Mouse (Mus musculus) lung, embryonic 14.5 days (tissue): ENCODE measurements around the gene Pex5. TPM values are rescaled to one million over a fixed set of nuclear protein-coding genes. Genes with fewer than 3 reads are reported as not detected.

Experiments
- ATAC-seq: fragments of 200-750 bp; cut with Nextera tagmentation; 2 replicates; pipeline ENCODE4 v1.8.0; 2017; ENCODE audit warnings: mild to moderate bottlenecking, moderate TSS enrichment, moderate library complexity; ENCODE audit not compliant: insufficient read depth
- DNase-seq: peaks from one replicate; pipeline ENCODE4 v3.0.0-alpha.2; 2015
- H3K27ac ChIP-seq: fragments of 300-500 bp; sonication (generic); 2 replicates; pipeline ENCODE4 v1.5.1; 2014; ENCODE audit warnings: low read depth, mild to moderate bottlenecking, moderate library complexity
- H3K27me3 ChIP-seq: fragments of 300-500 bp; sonication (generic); 2 replicates; pipeline ENCODE4 v1.6.1; 2014; ENCODE audit warnings: low read length, control low read depth; ENCODE audit not compliant: insufficient read depth
- H3K36me3 ChIP-seq: fragments of 300-500 bp; sonication (generic); 2 replicates; pipeline ENCODE4 v1.6.1; 2014; ENCODE audit warnings: control low read depth; ENCODE audit not compliant: insufficient read depth
- H3K4me1 ChIP-seq: fragments of 300-500 bp; sonication (generic); 2 replicates; pipeline ENCODE4 v1.6.1; 2014; ENCODE audit warnings: antibody characterized with exemption, control low read depth; ENCODE audit not compliant: insufficient read depth
- H3K4me2 ChIP-seq: fragments of 300-500 bp; sonication (generic); 2 replicates; pipeline ENCODE4 v1.6.1; 2014; ENCODE audit warnings: mild to moderate bottlenecking
- H3K4me3 ChIP-seq: fragments of 300-500 bp; sonication (generic); 2 replicates; pipeline ENCODE4 v1.5.1; 2014; ENCODE audit warnings: low read depth, low read length
- H3K9ac ChIP-seq: fragments of 300-500 bp; sonication (generic); 2 replicates; pipeline ENCODE4 v1.6.1; 2014
- H3K9me3 ChIP-seq: fragments of 300-500 bp; sonication (generic); 2 replicates; pipeline ENCODE4 v1.6.1; 2016; ENCODE audit warnings: low read depth, low read length, control low read depth
- CTCF ChIP-seq: IDR thresholded peaks from 2 replicates; pipeline ENCODE4 v1.5.1; 2016; ENCODE audit warnings: antibody characterized with exemption, low read depth
- WGBS: fragments of 180-500 bp; shearing (Covaris S2); extraction: QIAGEN DNeasy Blood & Tissue Kit; methylation state at CpG from one replicate; pipeline ENCODE4 v1.1.7; 2014; 5-methylcytosine and 5-hydroxymethylcytosine counted together
- polyA plus RNA-seq: library from polyadenylated mRNA; unstranded; fragments of >200 nt; fragmentation: Nextera tagmentation; extraction: Ambion mirVana; gene quantifications from 2 replicates; pipeline ENCODE4 v1.2.1, GENCODE M21; 2014

Gene Pex5
- polyA plus RNA-seq, 1 experiment from 2014 or later = 31.3 TPM

- no peaks in the 10 kb centered on the region for H3K27me3 ChIP-seq
- H3K9me3 ChIP-seq = no peaks in the 10 kb centered on the region
- no peaks in the 10 kb centered on the region for H3K4me1 ChIP-seq
- ATAC-seq (no peak), DNase-seq (no peak)
- no peak for TF ChIP-seq CTCF
- H3K36me3 ChIP-seq = no peaks in the 10 kb centered on the region
- H3K4me3 ChIP-seq = no peak overlapping the region
- no peak overlapping the region for H3K27ac ChIP-seq
- H3K4me2 ChIP-seq = no peak overlapping the region
- WGBS = 75% methylated on average over 7 of the region's 7 CpGs
- H3K9ac ChIP-seq = no peak overlapping the region
Observed at GRCm38 (mm10) chr6:124436245-124436644, 21.4 kb upstream of the Pex5 start.

GRCm38 (mm10) chr6:124435173-124435572 lies 20.3 kb upstream of the Pex5 start:
- DNase-seq (no peak), ATAC-seq (no peak)
- whole genome bisulfite sequencing = 50% methylated on average over 5 of the region's 5 CpGs
- Histone ChIP-seq H3K27me3 (no peaks in the 10 kb centered on the region), H3K9ac (no peak overlapping the region), H3K4me1 (no peaks in the 10 kb centered on the region), H3K9me3 (no peaks in the 10 kb centered on the region), H3K4me2 (no peak overlapping the region), H3K4me3 (no peak overlapping the region), H3K36me3 (no peaks in the 10 kb centered on the region), H3K27ac (no peak overlapping the region)
- TF ChIP-seq CTCF = no peak

GRCm38 (mm10) chr6:124433688-124434324 lies 18.9 kb upstream of the Pex5 start:
- Histone ChIP-seq H3K4me1 (no peaks in the 10 kb centered on the region), H3K9me3 (no peaks in the 10 kb centered on the region), H3K9ac (no peak overlapping the region), H3K27ac (no peak overlapping the region), H3K4me2 (no peak overlapping the region), H3K4me3 (no peak overlapping the region), H3K36me3 (no peaks in the 10 kb centered on the region), H3K27me3 (no peaks in the 10 kb centered on the region)
- DNase-seq = no peak
- 89% methylated on average over 8 of the region's 8 CpGs for WGBS
- no peak for ATAC-seq
- TF ChIP-seq CTCF = no peak

GRCm38 (mm10) chr6:124430784-124431495 lies 16.1 kb upstream of the Pex5 start:
- Histone ChIP-seq H3K4me3 (no peak overlapping the region), H3K27me3 (no peaks in the 10 kb centered on the region), H3K4me2 (no peak overlapping the region), H3K36me3 (no peaks in the 10 kb centered on the region), H3K9me3 (no peaks in the 10 kb centered on the region), H3K27ac (no peak overlapping the region), H3K9ac (no peak overlapping the region), H3K4me1 (0 out of 2 replicates have a peak, but pooled peaks cover 5% of the 10 kb centered on the region)
- DNase-seq = no peak
- no peak for ATAC-seq
- WGBS = 51% methylated on average over 8 of the region's 8 CpGs
- no peak for TF ChIP-seq CTCF

GRCm38 (mm10) chr6:124430379-124430778 lies 15.5 kb upstream of the Pex5 start:
- DNase-seq (no peak), ATAC-seq (no peak)
- Histone ChIP-seq H3K36me3 (no peaks in the 10 kb centered on the region), H3K27me3 (no peaks in the 10 kb centered on the region), H3K27ac (no peak overlapping the region), H3K9ac (no peak overlapping the region), H3K4me1 (0 out of 2 replicates have a peak, but pooled peaks cover 5% of the 10 kb centered on the region), H3K9me3 (no peaks in the 10 kb centered on the region), H3K4me3 (no peak overlapping the region), H3K4me2 (no peak overlapping the region)
- TF ChIP-seq CTCF = no peak
- 67% methylated on average over 3 of the region's 3 CpGs for WGBS

GRCm38 (mm10) chr6:124427791-124428576 lies 13.1 kb upstream of the Pex5 start:
- 44% methylated on average over 6 of the region's 6 CpGs for WGBS
- Histone ChIP-seq H3K9me3 (no peaks in the 10 kb centered on the region), H3K9ac (no peak overlapping the region), H3K27ac (no peak overlapping the region), H3K4me3 (no peak overlapping the region), H3K27me3 (no peaks in the 10 kb centered on the region), H3K36me3 (no peaks in the 10 kb centered on the region), H3K4me2 (no peak overlapping the region), H3K4me1 (0 out of 2 replicates have a peak, but pooled peaks cover 5% of the 10 kb centered on the region)
- DNase-seq (peak; percentile 34), ATAC-seq (no peak)
- TF ChIP-seq CTCF = no peak

GRCm38 (mm10) chr6:124427289-124427688 lies 12.4 kb upstream of the Pex5 start:
- DNase-seq = no peak
- no peak for TF ChIP-seq CTCF
- 0 out of 2 replicates have a peak, but pooled peaks cover 5% of the 10 kb centered on the region for H3K4me1 ChIP-seq
- H3K27ac ChIP-seq = no peak overlapping the region
- 70% methylated on average over 7 of the region's 7 CpGs for WGBS
- H3K9me3 ChIP-seq = no peaks in the 10 kb centered on the region
- no peaks in the 10 kb centered on the region for H3K36me3 ChIP-seq
- H3K4me2 ChIP-seq = no peak overlapping the region
- no peak for ATAC-seq
- H3K27me3 ChIP-seq = no peaks in the 10 kb centered on the region
- no peak overlapping the region for H3K4me3 ChIP-seq
- H3K9ac ChIP-seq = no peak overlapping the region
